Mouse (Mus musculus) cerebellum, adult 11 months (tissue): ENCODE data around the gene Sorl1.

Source experiments
- DNase-seq: peaks from one replicate; pipeline ENCODE4 v3.0.0; 2022

Gene Sorl1

DNA sequence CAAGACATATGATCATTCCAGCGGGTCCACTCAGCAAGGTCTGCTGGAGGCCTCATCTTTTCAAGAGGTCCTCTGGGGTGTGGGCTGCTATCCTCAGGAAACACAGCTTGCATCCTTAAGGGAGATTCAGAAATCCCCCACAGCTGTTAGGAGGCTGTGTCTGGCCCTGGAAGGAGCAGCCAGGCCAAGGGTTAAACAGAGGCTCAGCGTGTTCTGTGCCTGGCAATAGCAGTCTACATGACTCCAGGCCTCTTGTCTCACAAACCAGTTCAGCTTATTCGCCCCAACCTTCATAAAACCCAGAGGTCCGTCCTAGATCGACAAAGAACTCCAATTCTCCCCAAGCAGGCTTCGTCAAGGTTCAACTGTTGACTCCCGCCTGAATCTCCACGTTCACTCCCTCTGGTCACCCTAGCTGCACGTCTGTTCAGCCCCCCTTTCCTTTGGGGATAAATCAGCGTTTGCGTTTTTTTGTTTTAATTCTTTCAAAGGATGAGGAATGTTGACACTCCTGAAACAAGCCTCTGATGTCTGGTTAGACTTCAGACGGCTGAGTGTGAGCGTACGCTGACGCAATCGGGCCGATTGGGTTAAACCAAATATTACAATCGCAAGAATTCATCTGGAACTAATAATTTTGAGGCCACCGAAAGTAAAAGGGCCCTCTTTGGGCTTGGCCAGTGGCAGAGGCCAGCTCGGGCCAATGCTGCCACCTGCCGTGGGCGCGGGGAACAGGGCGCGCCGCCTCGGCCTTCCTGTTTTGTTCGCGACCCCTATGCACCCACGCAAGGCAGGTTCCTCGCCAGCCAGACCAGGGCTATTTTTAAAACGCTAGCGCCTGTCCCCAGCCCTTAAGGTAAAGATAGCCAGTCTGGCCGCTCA is 173.7 kb downstream of the Sorl1 start:
- peak; percentile 54 for DNase-seq

DNA sequence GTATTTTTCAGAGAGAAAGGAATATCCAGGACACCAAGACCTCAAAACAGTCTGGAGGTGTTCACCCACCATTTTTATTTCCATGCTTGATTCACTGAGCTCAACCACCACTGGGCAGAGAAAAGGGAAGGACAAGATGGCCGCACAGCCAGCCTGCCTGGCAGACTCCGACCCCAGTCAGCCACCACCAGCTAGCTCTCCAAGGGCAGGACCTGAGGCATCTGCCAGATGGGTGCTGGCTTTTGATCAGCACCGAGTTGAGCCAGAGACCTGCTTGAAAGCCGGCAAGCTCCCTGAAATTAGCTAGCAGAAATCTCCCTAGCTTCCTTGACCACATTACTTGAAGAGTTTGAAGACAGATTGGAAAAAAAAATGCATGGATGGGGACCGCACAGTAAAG is 174.6 kb downstream of the Sorl1 start:
- no peak for DNase-seq

GRCm38 (mm10) chr9:41944964-41945363 is 179.1 kb downstream of the Sorl1 start:
- DNase-seq = no peak

DNA sequence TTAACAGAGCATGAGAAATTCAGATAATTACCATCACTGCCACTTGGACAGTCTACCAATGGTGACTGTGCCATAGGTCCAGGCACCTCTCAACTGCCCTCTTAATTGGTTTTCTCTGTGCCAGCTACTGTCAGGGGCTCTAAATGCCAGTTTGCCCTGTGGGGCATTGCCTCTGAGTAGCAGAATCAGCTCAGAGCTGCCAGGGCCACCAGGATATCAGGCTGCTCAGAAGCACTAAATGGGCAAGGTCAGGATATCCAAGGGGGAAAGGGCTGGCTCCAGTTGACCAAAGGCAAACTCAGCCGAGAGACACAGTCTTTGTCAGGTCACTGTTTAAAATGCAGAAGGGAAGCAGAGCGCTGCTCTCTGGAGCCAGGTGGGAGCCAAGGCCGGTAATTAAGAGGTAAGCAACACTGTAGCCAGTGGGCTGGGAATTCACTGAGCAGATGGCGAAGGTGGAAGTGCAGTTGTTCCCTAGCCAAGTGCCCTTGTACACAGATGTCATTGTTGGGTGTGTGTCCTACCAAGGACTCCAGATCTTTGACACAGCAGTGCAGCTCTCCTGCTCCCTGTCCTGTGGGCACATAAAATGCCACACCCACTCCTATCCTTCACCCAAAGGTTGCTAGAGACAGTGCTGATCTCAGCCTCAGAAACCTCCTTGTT is 181.0 kb downstream of the Sorl1 start:
- DNase-seq = peak; percentile 36

DNA sequence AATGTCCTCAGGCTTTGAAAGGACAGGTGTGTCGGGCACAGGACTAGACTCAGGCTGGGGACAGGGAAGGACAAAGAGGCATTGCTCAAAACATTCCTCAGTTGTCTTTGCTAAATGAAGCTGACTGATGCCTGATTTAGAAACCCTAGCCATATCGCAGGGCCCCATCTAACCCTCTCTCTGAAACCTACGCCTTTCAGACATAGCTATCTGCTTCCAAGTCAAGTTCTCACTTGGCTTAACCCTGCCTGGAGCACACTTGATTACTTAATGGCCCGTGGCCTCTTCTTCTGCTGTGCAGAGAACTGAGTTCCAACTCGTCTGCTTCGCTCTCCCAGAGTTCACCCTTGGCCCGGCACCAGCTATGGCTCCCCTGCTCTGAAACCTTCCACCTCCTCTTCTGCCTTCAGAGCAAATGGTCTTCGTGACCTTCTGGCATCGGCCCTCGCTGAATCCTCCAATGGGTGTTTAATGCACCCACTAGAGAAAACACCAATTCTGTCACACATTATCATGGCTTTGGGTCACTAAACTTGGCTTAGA is 183.7 kb downstream of the Sorl1 start:
- no peak for DNase-seq

DNA sequence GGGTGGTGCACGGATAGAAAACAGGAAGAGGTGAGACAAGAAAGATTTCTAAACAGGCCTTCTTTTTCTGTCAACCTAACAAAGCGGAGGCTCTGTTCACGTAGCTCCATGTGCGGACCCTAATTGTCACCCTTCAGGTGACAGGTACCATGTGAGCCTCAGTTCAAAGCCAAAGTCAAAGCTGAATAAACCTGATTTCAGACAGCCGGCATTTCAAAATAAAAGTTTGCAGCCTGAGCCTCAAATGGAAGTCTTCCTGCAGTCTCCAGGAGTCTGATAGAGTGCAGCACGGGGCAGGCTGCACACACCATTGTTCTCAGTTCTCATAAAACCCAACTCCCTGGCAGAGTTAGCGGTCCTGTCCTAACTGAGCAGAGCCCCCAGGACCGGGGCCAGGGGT is 185.6 kb downstream of the Sorl1 start:
- no peak for DNase-seq

- no peak for DNase-seq
Measured at GRCm38 (mm10) chr9:41937967-41938348, 186.1 kb downstream of the Sorl1 start.

GRCm38 (mm10) chr9:41937341-41937966 is 186.6 kb downstream of the Sorl1 start:
- no peak for DNase-seq

DNA sequence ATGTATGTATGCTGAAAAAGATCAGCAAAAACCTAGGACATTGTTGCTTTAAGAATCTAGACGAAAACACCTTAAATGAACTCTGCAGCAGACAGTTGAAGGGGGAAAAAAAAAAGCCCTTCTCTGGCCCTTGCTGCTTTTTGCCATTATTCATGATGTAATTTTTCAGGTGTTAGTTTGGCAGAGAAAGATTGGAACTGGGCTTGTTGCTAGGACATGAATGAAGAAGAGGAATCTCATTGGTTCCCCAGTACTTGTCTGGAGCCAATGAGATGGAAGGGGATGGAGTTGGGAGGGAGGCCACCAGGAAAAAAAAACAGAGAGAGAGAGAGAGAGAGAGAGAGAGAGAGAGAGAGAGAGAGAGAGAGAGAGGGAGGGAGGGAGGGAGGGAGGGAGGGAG is 187.5 kb downstream of the Sorl1 start:
- DNase-seq = no peak

DNA sequence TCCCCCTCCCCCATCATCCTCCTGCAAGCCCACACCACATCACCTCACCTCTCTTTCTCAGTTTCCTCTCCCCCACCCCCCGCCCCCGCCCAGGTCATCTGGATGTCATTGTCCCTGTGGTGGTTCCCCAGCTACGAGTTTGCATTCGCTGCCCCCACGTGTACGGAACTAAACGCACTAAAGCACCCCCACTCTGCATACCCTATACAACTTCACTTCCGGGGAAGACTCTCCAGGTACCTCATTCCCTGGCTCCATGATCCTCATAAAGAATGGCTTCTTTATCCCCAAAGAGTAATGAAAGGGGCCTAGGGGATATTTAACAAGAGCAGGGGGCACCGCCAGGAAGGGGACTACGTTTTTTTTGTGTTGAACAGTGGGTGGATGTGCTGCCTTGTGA is 188.1 kb downstream of the Sorl1 start:
- no peak for DNase-seq

DNA sequence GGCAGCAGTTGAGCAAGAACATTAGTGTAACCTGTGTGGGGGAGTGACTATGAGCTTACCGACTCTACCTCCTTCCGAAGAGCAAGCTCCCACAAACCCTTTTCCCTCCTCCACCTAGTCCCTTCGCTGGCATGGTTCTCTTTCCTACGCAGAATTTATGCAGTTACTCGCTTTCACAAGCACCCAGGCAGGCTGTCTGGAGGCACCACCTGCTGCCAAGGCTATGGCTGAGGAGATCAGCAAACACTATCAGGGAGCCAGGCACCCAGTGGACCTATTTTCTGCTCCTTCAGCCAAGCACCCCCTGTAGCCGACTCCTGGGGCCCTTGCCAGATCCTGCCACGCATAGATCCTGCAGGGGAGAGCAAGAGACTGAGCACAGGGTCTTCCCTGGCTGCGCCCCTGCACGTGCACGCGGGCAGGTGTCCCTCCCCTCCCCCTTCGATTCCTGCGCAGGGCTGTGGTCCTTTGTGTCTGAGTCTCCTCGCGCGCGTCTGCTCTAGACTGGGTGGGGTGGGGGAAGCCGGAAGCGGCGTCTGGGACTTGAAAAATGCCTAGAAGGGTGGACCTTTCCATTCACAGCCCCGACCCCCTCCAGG is 188.6 kb downstream of the Sorl1 start:
- DNase-seq = no peak

DNA sequence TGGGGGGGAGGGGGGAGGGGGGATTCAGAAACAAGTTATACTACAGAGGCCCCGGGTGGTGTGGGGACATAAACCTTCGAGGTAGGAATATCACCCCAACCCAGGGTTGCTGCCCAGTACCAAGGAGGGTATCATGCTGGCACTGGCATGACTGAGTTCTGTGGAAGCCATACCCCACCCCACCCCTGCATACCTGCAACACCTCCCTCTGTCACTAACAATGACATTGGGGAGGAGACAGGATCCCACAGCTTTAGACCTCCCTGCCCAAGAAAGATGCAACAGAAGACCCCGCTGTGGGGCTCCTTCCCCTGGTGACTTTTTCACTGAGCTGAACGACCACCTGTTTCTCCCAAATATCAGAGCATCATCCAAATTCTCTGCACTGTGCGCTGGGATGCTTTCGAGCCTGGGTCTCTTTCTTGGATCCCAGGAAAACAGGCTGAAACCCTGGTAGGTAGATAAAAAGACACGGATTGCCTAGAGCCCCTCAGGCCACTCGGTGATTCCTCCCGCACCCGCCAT is 189.2 kb downstream of the Sorl1 start:
- no peak for DNase-seq

- no peak for DNase-seq
Measured at GRCm38 (mm10) chr9:41929986-41930385, 194.1 kb downstream of the Sorl1 start.

- no peak for DNase-seq
Measured at GRCm38 (mm10) chr9:41925721-41926120, 198.4 kb downstream of the Sorl1 start.

DNA sequence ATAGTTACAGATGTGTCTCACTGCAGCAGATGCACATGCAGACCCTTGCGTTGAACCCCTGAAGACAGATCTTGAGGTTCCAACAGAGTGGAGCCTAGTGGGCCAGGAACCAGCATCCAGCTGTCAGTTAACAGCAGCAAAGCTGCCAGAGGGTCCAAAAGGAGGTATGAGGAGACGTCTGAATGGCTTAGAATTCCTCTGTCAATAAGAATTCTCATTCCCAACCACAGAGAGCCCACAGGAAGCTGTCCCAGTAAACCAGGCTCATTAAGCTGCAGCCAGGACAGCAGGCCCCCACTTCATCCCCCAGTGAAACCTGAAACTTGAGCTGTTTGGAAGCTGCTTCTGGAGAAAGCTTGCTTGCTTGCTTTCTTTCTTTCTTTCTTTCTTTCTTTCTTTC is 200.0 kb downstream of the Sorl1 start:
- no peak for DNase-seq

DNA sequence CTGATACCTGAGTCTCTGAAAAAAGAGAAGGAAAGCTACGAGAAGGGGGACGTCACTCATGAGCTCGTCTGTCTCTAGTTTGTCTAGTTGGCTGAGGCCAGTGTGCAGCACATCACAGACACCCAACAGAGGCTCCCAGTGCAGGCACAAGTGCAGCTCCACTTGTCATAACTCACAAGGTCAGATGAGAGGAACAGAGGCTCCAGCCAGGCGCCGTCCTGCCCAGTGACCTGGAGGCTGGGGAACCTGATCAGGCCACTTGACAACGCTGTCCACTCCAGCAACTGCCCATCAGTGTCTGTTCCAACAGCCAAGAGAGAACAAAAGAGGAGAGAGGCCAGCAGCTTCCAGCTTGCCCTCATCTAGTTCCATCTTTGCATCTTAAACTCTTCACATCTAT is 201.7 kb downstream of the Sorl1 start:
- no peak for DNase-seq

GRCm38 (mm10) chr9:41918657-41919380 is 205.3 kb downstream of the Sorl1 start:
- no peak for DNase-seq

DNA sequence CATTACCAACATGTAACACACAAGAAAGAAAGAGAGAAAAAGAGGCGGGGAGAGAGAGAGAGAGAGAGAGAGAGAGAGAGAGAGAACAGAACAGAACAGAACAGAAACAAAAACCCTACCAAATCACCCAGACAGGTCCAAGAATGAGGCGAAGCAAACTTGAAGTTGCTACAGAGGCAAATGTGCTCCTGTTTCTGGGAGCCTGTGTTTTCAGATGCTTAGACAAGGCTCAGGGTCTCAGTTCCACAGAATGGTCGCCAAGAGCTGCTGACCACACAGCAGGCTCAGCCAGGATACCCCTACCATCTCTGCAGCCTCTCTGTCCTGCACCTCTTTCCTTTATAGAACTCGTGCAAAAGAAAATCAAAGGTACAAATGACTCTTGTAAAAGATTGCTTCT is 205.9 kb downstream of the Sorl1 start:
- DNase-seq = no peak

DNA sequence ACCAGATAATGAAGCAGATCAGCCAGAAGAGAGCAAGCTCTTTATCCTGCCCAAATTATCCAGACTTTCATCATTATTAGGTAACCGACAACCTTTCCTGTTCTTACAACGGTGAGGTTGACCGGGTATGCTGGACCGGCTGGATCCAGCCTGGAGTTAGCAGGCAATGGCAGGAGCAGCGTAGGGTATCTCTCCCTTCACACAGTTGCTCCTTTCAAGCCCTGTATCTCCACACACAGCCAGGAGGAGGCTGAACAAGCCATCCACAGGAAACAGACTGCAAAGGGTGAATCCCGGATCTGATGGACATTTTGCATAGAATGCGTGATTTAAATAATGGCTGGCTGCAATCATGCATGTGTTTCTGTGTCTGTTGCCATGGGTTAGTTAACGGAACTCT is 208.5 kb downstream of the Sorl1 start:
- DNase-seq = no peak
